Mouse (Mus musculus): ENCODE measurements at regions not wholly inside any gene's neighbourhood (a gene's known extent, or its start where the extent isn't known, plus 50 kb on each side); places are given as distances from the start of the nearest gene placed in this dataset.

GRCm38 (mm10) chr12:71768890-71769289 is 62.0 kb upstream of the Daam1 start:
- WGBS, result 31% methylated on average over 9 of the region's 9 CpGs
- H3K4me3 ChIP-seq (ENCODE audit: low read depth, low read length), result no peak overlapping the region
- H3K36me3 ChIP-seq (ENCODE audit: control insufficient read depth, insufficient read depth, low read length), result no peaks in the 10 kb centered on the region
- H3K27ac ChIP-seq (ENCODE audit: insufficient read depth, low read depth, low read length), result no peak overlapping the region
- H3K27me3 ChIP-seq (ENCODE audit: control insufficient read depth, insufficient read depth, low read length), result no peaks in the 10 kb centered on the region
- 0 out of 2 replicates have a peak, but pooled peaks cover 1% of the 10 kb centered on the region for H3K4me1 ChIP-seq (ENCODE audit: control insufficient read depth, insufficient read depth, insufficient read length, low read length)
- no peak for TF ChIP-seq CTCF (IDR thresholded peaks at IDR 0.05; ENCODE audit: extremely low read depth, insufficient read length, insufficient replicate concordance, low read depth, low read length)
- no peak for TF ChIP-seq POLR2A (IDR thresholded peaks at IDR 0.05; ENCODE audit: low read depth, low read length)

- WGBS, result 73% methylated on average over 6 of the region's 6 CpGs
- Histone ChIP-seq H3K27me3 (ENCODE audit: control insufficient read depth, insufficient read depth, low read length) (no peaks in the 10 kb centered on the region), H3K4me3 (ENCODE audit: low read depth, low read length) (no peak overlapping the region), H3K4me1 (ENCODE audit: control insufficient read depth, insufficient read depth, insufficient read length, low read length) (0 out of 2 replicates have a peak, but pooled peaks cover 1% of the 10 kb centered on the region), H3K27ac (ENCODE audit: insufficient read depth, low read depth, low read length) (no peak overlapping the region), H3K36me3 (ENCODE audit: control insufficient read depth, insufficient read depth, low read length) (no peaks in the 10 kb centered on the region)
- TF ChIP-seq CTCF (IDR thresholded peaks at IDR 0.05; ENCODE audit: extremely low read depth, insufficient read length, insufficient replicate concordance, low read depth, low read length) (no peak), POLR2A (IDR thresholded peaks at IDR 0.05; ENCODE audit: low read depth, low read length) (no peak)
These were observed 61.6 kb upstream of the Daam1 start for GRCm38 (mm10) chr12:71769302-71769701.

GRCm38 (mm10) chr12:71773891-71774290 is 57.0 kb upstream of the Daam1 start:
- 35% methylated on average over 9 of the region's 9 CpGs for WGBS
- no peaks in the 10 kb centered on the region for H3K27me3 ChIP-seq (ENCODE audit: control insufficient read depth, insufficient read depth, low read length)
- no peak overlapping the region for H3K27ac ChIP-seq (ENCODE audit: insufficient read depth, low read depth, low read length)
- 0 out of 2 replicates have a peak, but pooled peaks cover 1% of the 10 kb centered on the region for H3K4me1 ChIP-seq (ENCODE audit: control insufficient read depth, insufficient read depth, insufficient read length, low read length)
- TF ChIP-seq POLR2A (IDR thresholded peaks at IDR 0.05; ENCODE audit: low read depth, low read length) (no peak), CTCF (IDR thresholded peaks at IDR 0.05; ENCODE audit: extremely low read depth, insufficient read length, insufficient replicate concordance, low read depth, low read length) (no peak)
- no peaks in the 10 kb centered on the region for H3K36me3 ChIP-seq (ENCODE audit: control insufficient read depth, insufficient read depth, low read length)
- no peak overlapping the region for H3K4me3 ChIP-seq (ENCODE audit: low read depth, low read length)

GRCm38 (mm10) chr12:71775126-71775525 is 55.8 kb upstream of the Daam1 start:
- WGBS, result 84% methylated on average over 12 of the region's 12 CpGs
- Histone ChIP-seq H3K4me3 (ENCODE audit: low read depth, low read length) (no peak overlapping the region), H3K4me1 (ENCODE audit: control insufficient read depth, insufficient read depth, insufficient read length, low read length) (no peaks in the 10 kb centered on the region), H3K36me3 (ENCODE audit: control insufficient read depth, insufficient read depth, low read length) (no peaks in the 10 kb centered on the region), H3K27ac (ENCODE audit: insufficient read depth, low read depth, low read length) (no peak overlapping the region), H3K27me3 (ENCODE audit: control insufficient read depth, insufficient read depth, low read length) (no peaks in the 10 kb centered on the region)
- TF ChIP-seq CTCF (IDR thresholded peaks at IDR 0.05; ENCODE audit: extremely low read depth, insufficient read length, insufficient replicate concordance, low read depth, low read length), result no peak

DNA sequence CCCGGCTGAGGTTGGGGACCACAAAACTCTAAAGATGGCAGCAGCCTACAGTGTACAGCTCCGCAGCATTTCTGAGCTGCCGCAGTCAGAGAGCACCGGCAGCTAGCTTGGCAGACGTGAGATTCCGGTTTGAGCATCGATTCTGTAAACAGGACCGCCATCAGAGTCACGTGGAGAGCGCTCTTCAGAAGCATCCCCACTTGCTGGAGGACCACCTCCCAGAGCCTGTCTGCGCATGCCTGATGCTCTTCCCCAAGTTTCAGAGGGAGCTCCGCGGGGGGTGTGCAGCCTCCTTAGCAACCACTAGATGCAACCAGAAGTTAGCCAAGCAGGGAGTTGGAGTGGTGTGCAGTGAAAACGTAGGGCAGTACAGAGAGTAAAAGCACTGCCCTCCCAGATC is 52.7 kb upstream of the Daam1 start:
- Histone ChIP-seq H3K27ac (ENCODE audit: insufficient read depth, low read depth, low read length) (no peak overlapping the region), H3K27me3 (ENCODE audit: control insufficient read depth, insufficient read depth, low read length) (no peaks in the 10 kb centered on the region), H3K36me3 (ENCODE audit: control insufficient read depth, insufficient read depth, low read length) (no peaks in the 10 kb centered on the region), H3K4me3 (ENCODE audit: low read depth, low read length) (no peak overlapping the region; the same call in 1 of the 2 replicates), H3K4me1 (ENCODE audit: control insufficient read depth, insufficient read depth, insufficient read length, low read length) (no peaks in the 10 kb centered on the region)
- no peak for TF ChIP-seq POLR2A (IDR thresholded peaks at IDR 0.05; ENCODE audit: low read depth, low read length)
- TF ChIP-seq CTCF (IDR thresholded peaks at IDR 0.05; ENCODE audit: extremely low read depth, insufficient read length, insufficient replicate concordance, low read depth, low read length), result no peak
- 22% methylated on average over 14 of the region's 14 CpGs for WGBS

DNA sequence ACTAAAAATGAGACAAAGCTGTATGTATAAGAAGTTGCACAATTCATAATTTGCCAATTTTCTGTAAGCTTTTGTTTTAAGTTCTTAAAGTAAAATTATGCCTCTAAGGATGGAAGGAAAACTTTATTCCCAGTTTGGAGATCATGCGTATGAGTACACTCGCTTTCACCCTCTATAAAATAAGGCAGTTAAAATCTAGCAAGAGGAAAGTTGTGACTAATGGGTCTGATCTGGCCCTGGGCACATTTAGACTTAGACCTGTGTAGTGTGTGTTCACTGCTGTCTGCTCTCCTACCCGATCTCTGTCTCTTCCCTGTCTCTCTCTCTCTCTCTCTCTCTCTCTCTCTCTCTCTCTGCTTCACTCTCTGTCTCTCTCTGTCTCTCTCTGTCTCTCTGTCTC is 51.9 kb upstream of the Daam1 start:
- Histone ChIP-seq H3K4me1 (ENCODE audit: control insufficient read depth, insufficient read depth, insufficient read length, low read length) (no peaks in the 10 kb centered on the region), H3K4me3 (ENCODE audit: low read depth, low read length) (no peak overlapping the region)
- 79% methylated on average over 3 of the region's 3 CpGs for WGBS

GRCm38 (mm10) chr12:71779418-71779817 is 51.5 kb upstream of the Daam1 start:
- no peaks in the 10 kb centered on the region for H3K27me3 ChIP-seq (ENCODE audit: control insufficient read depth, insufficient read depth, low read length)
- H3K4me1 ChIP-seq (ENCODE audit: control insufficient read depth, insufficient read depth, insufficient read length, low read length), result no peaks in the 10 kb centered on the region
- H3K27ac ChIP-seq (ENCODE audit: insufficient read depth, low read depth, low read length), result no peak overlapping the region
- no peaks in the 10 kb centered on the region for H3K36me3 ChIP-seq (ENCODE audit: control insufficient read depth, insufficient read depth, low read length)
- no peak for TF ChIP-seq CTCF (IDR thresholded peaks at IDR 0.05; ENCODE audit: extremely low read depth, insufficient read length, insufficient replicate concordance, low read depth, low read length)
- no peak for TF ChIP-seq POLR2A (IDR thresholded peaks at IDR 0.05; ENCODE audit: low read depth, low read length)
- no peak overlapping the region for H3K4me3 ChIP-seq (ENCODE audit: low read depth, low read length)
- WGBS, result 63% methylated on average over 6 of the region's 6 CpGs

More for the DNA sequence above, 51.9 kb upstream of the Daam1 start:
- H3K27me3 ChIP-seq (ENCODE audit: control insufficient read depth, insufficient read depth, low read length), result no peaks in the 10 kb centered on the region
- TF ChIP-seq POLR2A (IDR thresholded peaks at IDR 0.05; ENCODE audit: low read depth, low read length) (no peak), CTCF (IDR thresholded peaks at IDR 0.05; ENCODE audit: extremely low read depth, insufficient read length, insufficient replicate concordance, low read depth, low read length) (no peak)
- no peaks in the 10 kb centered on the region for H3K36me3 ChIP-seq (ENCODE audit: control insufficient read depth, insufficient read depth, low read length)
- H3K27ac ChIP-seq (ENCODE audit: insufficient read depth, low read depth, low read length), result no peak overlapping the region

All from small intestine, adult 2 months (tissue).